Mouse (Mus musculus): ENCODE results near the gene Trim80.
A peak's percentile ranks its signal among the peaks of the same experiment; 100 is the strongest.
"Not testable (repeated sequence)": the region's sequence is repeated elsewhere in the genome, so short reads cannot be mapped to it uniquely, and the experiment has no call there.

The Trim80 gene

GRCm38 (mm10) chr11:115461846-115462242 lies 21.5 kb downstream of the Trim80 start:
- no peak for DNase-seq (ENCODE audit: low spot score)

GRCm38 (mm10) chr11:115462243-115462891 lies 22.0 kb downstream of the Trim80 start, which contains the start of gene Slc16a5:
TSS of gene Slc16a5 (plus strand) at chr11:115462474.
- DNase-seq (ENCODE audit: low spot score), result no peak

GRCm38 (mm10) chr11:115463397-115463796 lies 23.1 kb downstream of the Trim80 start:
- DNase-seq (ENCODE audit: low spot score), result no peak

- no peak for DNase-seq (ENCODE audit: low spot score)
These were observed 24.5 kb downstream of the Trim80 start for GRCm38 (mm10) chr11:115464851-115465250.

GRCm38 (mm10) chr11:115467217-115467618 lies 26.9 kb downstream of the Trim80 start:
- no peak for DNase-seq (ENCODE audit: low spot score)

GRCm38 (mm10) chr11:115472183-115472582 lies 31.8 kb downstream of the Trim80 start:
- no peak for DNase-seq (ENCODE audit: low spot score)

- DNase-seq (ENCODE audit: low spot score), result peak; percentile 85
These were observed 33.4 kb downstream of the Trim80 start for GRCm38 (mm10) chr11:115473626-115474275.

GRCm38 (mm10) chr11:115475025-115475757 lies 34.8 kb downstream of the Trim80 start, which contains the start of gene Armc7:
TSS of gene Armc7 (plus strand) at chr11:115475667.
- peak; percentile 76 for DNase-seq (ENCODE audit: low spot score)

GRCm38 (mm10) chr11:115475758-115476237 lies 35.5 kb downstream of the Trim80 start:
- DNase-seq (ENCODE audit: low spot score), result no peak

GRCm38 (mm10) chr11:115476630-115477029 lies 36.3 kb downstream of the Trim80 start:
- not testable (repeated sequence) for DNase-seq (ENCODE audit: low spot score)

- not testable (repeated sequence) for DNase-seq (ENCODE audit: low spot score)
These were observed 37.0 kb downstream of the Trim80 start for GRCm38 (mm10) chr11:115477388-115477787.

GRCm38 (mm10) chr11:115478296-115478938 lies 38.1 kb downstream of the Trim80 start:
- DNase-seq (ENCODE audit: low spot score), result no peak

- DNase-seq (ENCODE audit: low spot score), result no peak
These were observed 41.4 kb downstream of the Trim80 start for GRCm38 (mm10) chr11:115481553-115482259.

GRCm38 (mm10) chr11:115483278-115483677 lies 42.9 kb downstream of the Trim80 start:
- DNase-seq (ENCODE audit: low spot score), result no peak

- DNase-seq (ENCODE audit: low spot score), result no peak
These were observed 43.4 kb downstream of the Trim80 start for GRCm38 (mm10) chr11:115483726-115484125.

GRCm38 (mm10) chr11:115485155-115485554 lies 44.8 kb downstream of the Trim80 start:
- DNase-seq (ENCODE audit: low spot score), result no peak

- no peak for DNase-seq (ENCODE audit: low spot score)
These were observed 48.3 kb downstream of the Trim80 start for GRCm38 (mm10) chr11:115488551-115489104.

GRCm38 (mm10) chr11:115490441-115491355 lies 50.4 kb downstream of the Trim80 start:
- no peak for DNase-seq (ENCODE audit: low spot score)

- peak; percentile 44 for DNase-seq (ENCODE audit: low spot score)
These were observed 51.2 kb downstream of the Trim80 start, which contains the start of gene Nt5c for GRCm38 (mm10) chr11:115491356-115492083. TSS of gene Nt5c (minus strand) at chr11:115491862.

All from urinary bladder, postnatal 10 days (tissue).